Mouse (Mus musculus) G1E-ER4 (cell line): ENCODE measurements around the gene Gimap7. TPM values are rescaled to one million over a fixed set of nuclear protein-coding genes. Genes with fewer than 3 reads are reported as not detected.

Experiments
- GATA1 ChIP-seq: IDR thresholded peaks from one replicate; pipeline ENCODE4 v1.8.0; 2012; ENCODE audit warnings: low read length, inconsistent platforms
- polyA plus RNA-seq: library from polyadenylated mRNA; stranded (reverse); fragments of >175 nt; gene quantifications from 2 replicates; pipeline ENCODE4 v1.2.3, GENCODE M21; 2012

The Gimap7 gene
- polyA plus RNA-seq = not detected in 2 replicates

DNA sequence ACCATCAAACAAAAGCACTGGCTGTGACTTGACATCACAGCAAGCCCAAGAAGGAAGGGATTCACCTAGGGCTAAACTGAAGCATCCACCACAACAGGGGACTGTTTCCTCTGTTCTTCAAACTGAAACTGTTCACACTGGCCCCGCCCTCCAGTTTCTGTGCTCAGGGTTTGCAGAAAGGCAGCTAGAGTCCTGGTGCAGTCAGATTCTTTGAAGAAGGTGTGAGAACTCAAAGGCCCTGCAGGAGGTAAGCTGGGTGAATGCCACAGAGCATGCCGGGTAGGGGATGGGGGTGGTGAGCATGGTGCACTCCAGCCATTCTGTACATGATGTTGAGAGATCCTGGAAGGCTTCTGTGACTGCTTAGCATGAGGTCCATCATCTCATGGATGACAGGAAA lies at the start of gene Gimap7, which contains the start of gene Gm28053:
Gimap7 (plus strand) TSS at position 167 of the 400 bp plus-strand sequence.
Gm28053 (plus strand) TSS at position 153 of the 400 bp plus-strand sequence.
- no peak for TF ChIP-seq GATA1

GRCm38 (mm10) chr6:48669446-48669969 lies 48.9 kb upstream of the Gimap7 start:
- no peak for TF ChIP-seq GATA1

DNA sequence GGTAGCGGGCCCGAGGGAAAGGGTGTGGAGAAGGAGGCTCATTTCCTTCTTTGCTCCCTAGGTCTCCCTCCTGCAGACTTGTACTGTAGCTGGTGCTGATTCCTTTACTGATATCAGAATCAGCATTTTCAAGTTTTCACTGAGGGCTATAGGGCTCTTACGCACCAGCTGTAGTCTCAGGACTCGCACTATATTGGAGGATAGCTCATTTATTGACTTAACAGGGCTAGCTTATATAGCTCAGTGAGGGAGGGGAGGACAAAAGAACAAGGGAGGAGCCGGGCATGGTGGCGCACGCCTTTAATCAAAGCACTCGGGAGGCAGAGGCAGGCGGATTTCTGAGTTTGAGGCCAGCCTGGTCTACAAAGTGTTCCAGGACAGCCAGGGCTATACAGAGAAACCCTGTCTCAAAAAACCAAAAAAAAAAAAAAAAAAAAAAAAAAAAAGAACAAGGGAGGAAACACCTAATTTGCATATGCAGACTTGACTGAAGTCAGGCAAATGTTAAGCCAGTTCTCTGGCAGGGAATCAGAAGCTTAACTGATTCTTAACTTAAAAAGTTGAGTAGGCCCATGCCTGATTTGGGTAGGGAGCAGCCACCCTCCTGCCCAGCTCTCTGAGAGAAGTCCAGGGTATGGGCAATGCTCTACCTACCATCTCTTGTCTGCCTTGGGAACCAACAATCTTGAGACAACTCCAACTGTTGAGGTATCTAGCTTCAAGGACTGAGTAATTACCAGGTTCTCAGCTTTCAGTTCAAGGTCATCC lies 43.9 kb upstream of the Gimap7 start:
- TF ChIP-seq GATA1 = no peak

DNA sequence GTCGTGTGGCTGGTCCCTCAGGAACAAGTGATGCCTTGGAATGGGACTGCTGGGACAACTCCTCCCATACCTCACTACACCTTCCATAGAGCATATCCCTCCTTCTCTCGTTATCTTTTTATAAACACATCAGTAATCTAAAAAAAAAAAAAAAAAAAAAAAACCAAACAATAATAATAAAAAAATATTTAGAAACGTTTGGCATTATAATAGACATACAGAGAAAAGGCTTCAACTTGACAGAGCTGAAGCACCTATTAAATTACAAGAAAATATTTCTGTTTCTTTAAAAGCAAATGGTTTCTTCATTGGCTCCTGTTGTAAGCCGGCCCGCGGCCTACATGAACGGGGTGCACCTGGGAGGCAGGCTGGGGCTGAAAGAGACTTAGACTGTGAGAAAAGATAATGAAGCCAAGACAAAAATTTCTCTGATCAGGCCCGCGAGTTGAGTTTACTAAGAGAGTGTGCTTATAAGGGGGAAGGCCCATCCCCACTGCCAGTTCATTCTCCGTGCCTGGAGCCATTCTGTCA lies 43.0 kb upstream of the Gimap7 start:
- no peak for TF ChIP-seq GATA1

DNA sequence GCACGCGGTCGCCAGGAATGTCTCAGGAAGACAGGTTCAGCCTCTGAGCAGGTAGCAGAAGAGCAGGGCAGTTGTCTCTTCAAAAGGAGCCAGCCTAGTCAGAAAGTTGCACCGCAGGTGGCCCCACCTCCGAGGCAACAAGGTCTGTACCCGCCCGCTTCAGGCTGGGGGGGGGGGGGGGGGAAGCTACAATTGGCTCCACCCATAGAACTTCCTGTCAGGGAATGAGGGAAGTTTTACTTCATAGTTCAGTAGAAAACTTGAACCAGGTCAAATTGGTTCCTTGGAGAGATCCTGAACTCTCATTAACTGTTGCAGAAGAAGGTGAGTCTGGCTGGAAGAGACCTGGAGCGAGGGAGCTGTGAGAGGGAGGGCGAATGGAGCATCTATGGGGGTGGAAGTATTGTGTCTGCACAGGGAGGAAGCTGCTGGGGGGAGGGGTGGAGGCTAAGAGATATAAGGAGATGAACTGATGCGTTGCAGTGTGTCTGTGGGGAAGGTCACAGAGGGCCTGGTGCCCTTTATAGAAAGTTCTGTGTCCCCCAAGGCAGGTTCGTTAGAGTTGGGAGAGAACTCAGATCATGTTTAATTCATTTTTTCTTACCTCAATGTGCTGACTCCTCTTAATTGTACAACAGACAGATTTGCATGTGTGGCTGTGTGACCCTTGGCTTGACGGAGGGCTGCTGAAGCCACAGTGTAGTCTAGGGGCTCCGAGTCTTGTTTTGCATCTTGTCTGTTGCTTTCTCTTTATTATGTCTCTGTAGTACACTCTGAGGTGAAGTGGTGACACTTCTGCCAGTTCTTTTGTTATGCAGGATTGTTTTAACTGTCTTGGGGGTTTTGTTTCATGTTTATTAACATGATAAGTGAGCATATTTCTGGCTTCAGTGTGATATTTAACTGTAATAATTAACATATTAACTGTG lies 42.2 kb upstream of the Gimap7 start, which contains the start of gene Gimap9:
Gimap9 (plus strand) TSS at position 199 of the 929 bp plus-strand sequence.
- no peak for TF ChIP-seq GATA1

DNA sequence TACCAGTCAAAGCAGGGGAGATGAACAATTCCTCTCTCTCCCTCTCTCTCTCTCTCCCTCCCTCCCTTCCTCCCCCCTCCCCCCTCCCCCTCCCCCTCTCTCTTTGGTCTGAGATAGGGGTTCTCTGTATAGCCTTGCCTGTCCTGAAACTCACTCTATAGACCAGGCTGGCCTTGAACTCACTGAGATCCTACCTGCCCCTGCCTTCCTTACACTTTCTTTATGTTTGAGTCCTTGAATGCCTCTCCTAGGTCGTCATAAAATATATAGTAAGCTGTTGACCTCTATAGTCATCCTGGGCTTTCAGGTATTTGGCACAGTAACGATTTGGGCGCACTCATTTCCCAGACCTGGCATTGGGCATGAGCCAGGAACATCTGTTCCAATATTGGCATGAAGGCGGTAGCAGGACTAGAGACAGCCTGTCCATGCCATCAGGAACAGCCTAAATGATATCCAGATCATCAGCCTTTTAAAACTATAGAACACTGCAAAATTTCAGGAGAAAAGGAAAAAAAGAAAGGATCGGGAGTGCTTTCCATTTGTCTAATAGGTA lies 41.5 kb upstream of the Gimap7 start:
- no peak for TF ChIP-seq GATA1

DNA sequence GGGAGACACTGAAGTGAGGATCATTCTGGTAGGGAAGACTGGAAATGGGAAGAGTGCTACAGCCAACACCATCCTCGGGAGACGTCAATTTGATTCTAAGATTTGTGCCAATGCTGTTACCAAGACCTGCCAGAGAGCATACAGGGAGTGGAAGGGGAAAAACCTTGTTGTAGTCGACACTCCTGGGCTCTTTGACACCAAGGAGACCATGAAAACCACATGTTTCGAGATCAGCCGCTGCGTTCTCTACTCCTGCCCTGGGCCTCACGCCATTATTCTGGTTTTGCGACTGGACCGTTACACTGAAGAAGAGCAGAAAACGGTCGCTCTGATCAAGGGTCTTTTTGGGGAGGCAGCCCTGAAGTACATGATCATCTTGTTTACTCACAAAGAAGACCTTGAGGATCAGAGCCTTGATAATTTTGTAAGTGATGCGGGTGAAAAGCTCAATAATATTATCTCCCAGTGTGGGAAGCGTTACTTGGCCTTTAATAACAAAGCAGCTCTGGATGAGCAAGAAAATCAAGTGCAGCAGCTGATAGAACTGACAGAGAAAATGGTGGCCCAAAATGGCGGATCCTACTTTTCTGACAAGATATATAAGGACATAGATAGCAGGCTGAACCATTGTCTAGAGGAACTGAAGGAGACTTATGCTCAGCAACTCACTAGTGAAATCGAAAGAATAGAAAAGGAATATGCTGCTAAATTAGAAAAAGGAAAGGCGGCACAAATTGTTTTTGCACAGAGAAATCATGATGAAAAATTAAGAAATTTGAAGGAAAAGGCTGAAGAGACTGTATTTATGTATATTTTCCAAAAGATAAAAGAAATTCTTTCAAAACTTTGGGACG lies 40.7 kb upstream of the Gimap7 start:
- no peak for TF ChIP-seq GATA1

GRCm38 (mm10) chr6:48678391-48678790 lies 40.0 kb upstream of the Gimap7 start:
- no peak for TF ChIP-seq GATA1

DNA sequence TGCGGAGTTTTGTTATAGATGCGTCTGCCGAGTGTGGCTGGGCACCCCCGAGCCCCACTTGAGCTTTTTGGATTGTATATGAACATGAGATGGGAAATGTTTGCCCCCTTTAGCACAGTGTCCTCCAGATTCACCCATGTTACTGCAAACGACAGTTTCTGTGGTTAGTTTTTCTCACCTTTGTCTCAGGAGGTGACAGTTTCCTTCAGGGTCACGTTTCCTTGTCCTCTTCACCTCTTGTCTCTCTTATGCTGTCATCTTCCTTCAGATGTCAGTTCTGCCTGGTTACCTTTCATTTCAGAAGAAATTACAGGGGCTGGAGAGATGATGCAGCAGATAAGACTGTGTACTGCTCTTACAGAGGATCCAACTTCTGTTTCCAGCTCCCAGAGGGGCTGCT lies 38.7 kb upstream of the Gimap7 start:
- no peak for TF ChIP-seq GATA1

- no peak for TF ChIP-seq GATA1
These were observed 38.0 kb upstream of the Gimap7 start for GRCm38 (mm10) chr6:48680421-48680820.

DNA sequence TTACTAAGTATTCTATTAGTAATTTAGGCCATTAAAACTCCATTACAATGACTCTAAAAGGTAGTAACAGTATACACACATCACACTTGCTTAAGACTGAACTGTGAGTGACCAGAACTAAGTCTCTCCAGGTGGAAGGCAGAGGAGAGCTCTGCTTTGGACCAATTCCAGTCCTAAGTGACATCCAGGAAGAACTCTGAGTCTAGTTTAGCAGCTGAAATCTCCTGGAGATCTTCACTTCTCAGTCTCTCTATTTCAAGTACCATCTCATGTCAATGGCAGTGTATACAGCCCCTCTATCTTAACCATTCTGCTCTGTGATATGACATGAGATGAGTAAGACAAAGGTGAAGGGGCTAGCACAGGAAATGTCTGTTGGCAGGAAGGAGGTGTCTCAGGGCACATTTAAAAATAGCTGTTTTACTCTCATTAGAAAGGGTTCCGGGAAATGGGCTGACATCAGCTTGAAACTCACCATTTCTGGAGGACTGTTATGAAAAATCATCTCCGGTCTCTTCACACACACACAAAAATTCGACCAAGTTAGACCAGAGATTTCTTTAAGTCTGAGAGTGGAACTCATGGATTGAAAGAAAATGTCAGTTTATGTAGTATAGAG lies 36.8 kb upstream of the Gimap7 start:
- no peak for TF ChIP-seq GATA1

DNA sequence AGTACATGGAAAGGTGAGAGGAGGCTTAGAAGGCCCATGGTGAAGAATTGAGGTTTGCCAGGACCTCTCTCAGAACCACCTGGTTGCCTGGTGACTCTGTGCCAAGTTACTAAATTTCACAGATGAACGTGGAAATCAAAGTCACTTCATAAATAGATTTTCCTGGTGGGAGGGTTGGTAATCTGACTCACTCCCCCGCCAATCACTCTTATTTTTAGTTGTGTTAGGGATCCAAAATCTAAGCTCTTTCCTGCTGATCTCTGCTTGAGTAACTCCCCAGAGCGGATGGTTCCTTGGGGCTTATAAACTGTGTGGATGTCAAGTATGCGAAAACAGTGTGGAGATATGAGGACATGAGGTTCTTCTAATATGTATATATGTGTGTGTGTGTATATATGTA lies 36.1 kb upstream of the Gimap7 start:
- TF ChIP-seq GATA1 = no peak

DNA sequence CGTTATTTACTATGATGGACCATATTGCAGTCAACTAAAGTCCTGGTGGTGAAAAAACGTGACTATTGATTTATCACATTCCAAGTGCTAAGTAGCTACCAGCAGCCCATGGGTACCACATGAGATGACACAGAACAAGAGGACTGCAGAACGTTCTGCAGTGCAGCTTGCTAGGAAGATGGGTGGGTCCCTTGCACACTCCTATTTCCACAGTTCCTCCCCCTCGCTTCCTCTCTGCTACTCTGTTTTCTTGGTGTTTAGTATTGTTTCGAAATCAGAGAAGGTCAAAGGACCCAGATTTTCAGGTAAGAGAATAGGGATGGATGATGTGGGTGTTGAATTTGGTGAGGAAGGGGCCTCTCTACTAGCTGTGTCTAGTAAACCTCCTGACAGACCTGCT lies 34.1 kb upstream of the Gimap7 start, which contains the start of gene Gimap4:
Gimap4 (plus strand) TSS at position 231 of the 400 bp plus-strand sequence.
- TF ChIP-seq GATA1 = no peak

DNA sequence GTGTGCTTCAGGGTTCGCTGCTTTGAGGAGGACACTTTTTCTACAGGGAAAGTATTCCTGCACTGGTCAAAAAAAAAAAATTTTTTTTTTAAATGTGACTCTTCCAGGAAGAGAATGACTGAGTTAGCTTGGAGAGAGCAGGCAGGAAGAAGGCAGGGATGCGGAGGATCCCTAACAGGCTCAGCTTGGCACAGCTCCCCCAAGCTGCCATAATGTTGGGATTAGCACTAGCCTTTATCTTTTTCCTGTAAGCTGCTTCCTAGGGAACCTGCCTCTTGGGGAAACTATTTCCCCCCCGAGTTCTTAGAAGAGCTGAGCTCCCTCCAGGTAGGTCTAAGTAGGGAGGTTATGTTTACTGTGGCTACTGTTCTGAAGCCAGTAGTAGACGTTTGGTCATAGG lies 33.6 kb upstream of the Gimap7 start:
- no peak for TF ChIP-seq GATA1
